Mouse (Mus musculus): ENCODE data around the gene Cpxm2. TPM values are rescaled to one million over a fixed set of nuclear protein-coding genes. Genes with fewer than 3 reads are reported as not detected.

The Cpxm2 gene
- 4.6 and 22.6 TPM in 2 replicates for polyA plus RNA-seq (2011; ENCODE audit: insufficient read length, low read depth, missing spikeins)

DNA sequence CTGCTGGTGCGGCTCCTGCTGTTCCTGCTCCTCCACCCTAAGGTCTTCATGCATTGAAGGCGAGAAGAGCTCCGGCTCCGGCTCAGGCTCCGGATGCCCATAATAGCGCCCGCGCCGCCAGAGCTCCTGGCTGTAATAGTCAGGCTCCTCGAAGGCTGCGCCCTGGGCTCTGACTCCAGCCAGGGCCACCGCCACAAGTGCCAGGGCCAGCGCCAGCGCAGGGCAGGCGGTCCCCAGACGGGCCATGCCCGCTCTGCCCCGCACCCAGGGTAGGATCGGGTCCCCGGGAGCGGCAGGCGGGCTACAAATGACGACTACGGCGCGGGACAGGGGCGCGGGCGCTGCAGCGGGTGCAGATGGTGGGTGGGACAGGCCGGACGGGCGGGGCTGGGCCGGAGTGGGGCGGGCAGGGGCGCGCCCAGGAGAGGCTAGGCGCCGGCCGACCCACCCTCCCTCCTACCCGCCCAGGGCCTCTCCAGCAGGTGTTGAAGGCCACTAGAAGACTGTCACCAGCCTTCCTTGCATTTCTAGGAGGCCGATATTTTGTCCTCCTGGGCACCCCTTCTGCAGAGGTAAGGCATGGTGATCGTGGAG is at the start of gene Cpxm2:
TSS of gene Cpxm2 (minus strand) at position 372 of the 594 bp plus-strand sequence.
- no peaks in the 10 kb centered on the region for H3K4me1 ChIP-seq (ENCODE audit: control insufficient read depth, insufficient read depth, low read length)
- no peak within 1 kb of the TSS for H3K27ac ChIP-seq (ENCODE audit: insufficient read depth, low read length)
- no peak within 1 kb of the TSS for H3K4me3 ChIP-seq (ENCODE audit: insufficient read depth, low read length)
- no peak for TF ChIP-seq CTCF (IDR thresholded peaks at IDR 0.05; ENCODE audit: borderline replicate concordance, insufficient read depth, low read length)
- TF ChIP-seq POLR2A (IDR thresholded peaks at IDR 0.05; ENCODE audit: low read depth, low read length), result no peak

- H3K27ac ChIP-seq (ENCODE audit: insufficient read depth, low read length), result no peak overlapping the region
- no peaks in the 10 kb centered on the region for H3K4me1 ChIP-seq (ENCODE audit: control insufficient read depth, insufficient read depth, low read length)
- no peak overlapping the region for H3K4me3 ChIP-seq (ENCODE audit: insufficient read depth, low read length)
- no peak for TF ChIP-seq CTCF (IDR thresholded peaks at IDR 0.05; ENCODE audit: borderline replicate concordance, insufficient read depth, low read length)
- TF ChIP-seq POLR2A (IDR thresholded peaks at IDR 0.05; ENCODE audit: low read depth, low read length), result no peak
These were observed 49.6 kb upstream of the Cpxm2 start for GRCm38 (mm10) chr7:132204073-132204612.

DNA sequence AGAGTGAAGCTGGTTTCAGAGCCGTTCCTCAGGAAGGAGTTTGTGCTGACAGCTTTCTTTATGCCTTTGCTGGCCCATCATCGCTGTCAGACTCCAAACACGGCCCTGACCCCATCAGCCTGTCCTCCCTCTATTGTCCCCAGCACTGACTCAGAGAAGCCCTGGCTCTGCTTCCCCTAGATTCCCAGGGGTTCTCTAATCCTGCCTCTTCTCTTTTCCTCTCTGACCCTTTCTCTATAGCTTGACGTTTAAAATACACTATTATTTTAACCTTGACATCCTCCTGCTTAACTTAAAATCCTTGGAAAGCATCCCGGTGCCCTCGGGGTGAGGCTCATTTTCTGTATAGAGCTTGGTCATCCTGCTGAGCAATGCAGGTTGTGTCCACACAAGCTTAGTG is 45.1 kb upstream of the Cpxm2 start:
- no peaks in the 10 kb centered on the region; the same call in 1 of the 2 replicates for H3K4me1 ChIP-seq (ENCODE audit: control insufficient read depth, insufficient read depth, low read length)
- no peak overlapping the region for H3K27ac ChIP-seq (ENCODE audit: insufficient read depth, low read length)
- no peak overlapping the region for H3K4me3 ChIP-seq (ENCODE audit: insufficient read depth, low read length)
- TF ChIP-seq CTCF (IDR thresholded peaks at IDR 0.05; ENCODE audit: borderline replicate concordance, insufficient read depth, low read length), result no peak
- TF ChIP-seq POLR2A (IDR thresholded peaks at IDR 0.05; ENCODE audit: low read depth, low read length), result no peak

DNA sequence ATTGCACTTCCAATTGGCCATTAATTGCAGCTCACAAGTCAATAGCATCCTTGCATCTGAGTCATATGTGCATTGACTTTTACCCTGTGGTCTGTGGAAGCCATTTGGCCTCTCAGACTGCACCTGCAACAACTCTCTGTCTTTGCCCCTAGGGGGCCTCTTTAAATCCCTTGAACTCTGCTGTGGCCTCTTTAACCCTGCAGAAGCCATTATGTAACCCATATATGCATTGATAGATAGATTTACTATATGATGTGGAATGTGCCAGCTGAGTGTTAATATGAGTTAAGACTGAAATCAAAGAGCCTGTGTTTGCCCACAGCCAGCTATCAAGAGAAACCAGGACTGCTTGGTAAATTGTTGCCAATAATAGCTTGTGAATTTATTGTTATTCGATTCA is 44.3 kb upstream of the Cpxm2 start:
- TF ChIP-seq CTCF (IDR thresholded peaks at IDR 0.05; ENCODE audit: borderline replicate concordance, insufficient read depth, low read length) (no peak), POLR2A (IDR thresholded peaks at IDR 0.05; ENCODE audit: low read depth, low read length) (no peak)
- no peak overlapping the region for H3K27ac ChIP-seq (ENCODE audit: insufficient read depth, low read length)
- H3K4me3 ChIP-seq (ENCODE audit: insufficient read depth, low read length), result no peak overlapping the region
- no peaks in the 10 kb centered on the region; the same call in 1 of the 2 replicates for H3K4me1 ChIP-seq (ENCODE audit: control insufficient read depth, insufficient read depth, low read length)

GRCm38 (mm10) chr7:132197817-132198475 is 43.4 kb upstream of the Cpxm2 start:
- TF ChIP-seq CTCF (IDR thresholded peaks at IDR 0.05; ENCODE audit: borderline replicate concordance, insufficient read depth, low read length) (no peak), POLR2A (IDR thresholded peaks at IDR 0.05; ENCODE audit: low read depth, low read length) (no peak)
- Histone ChIP-seq H3K4me1 (ENCODE audit: control insufficient read depth, insufficient read depth, low read length) (no peaks in the 10 kb centered on the region; the same call in 1 of the 2 replicates), H3K27ac (ENCODE audit: insufficient read depth, low read length) (no peak overlapping the region), H3K4me3 (ENCODE audit: insufficient read depth, low read length) (no peak overlapping the region)

GRCm38 (mm10) chr7:132196581-132196980 is 42.0 kb upstream of the Cpxm2 start:
- Histone ChIP-seq H3K4me3 (ENCODE audit: insufficient read depth, low read length) (no peak overlapping the region), H3K27ac (ENCODE audit: insufficient read depth, low read length) (no peak overlapping the region), H3K4me1 (ENCODE audit: control insufficient read depth, insufficient read depth, low read length) (no peaks in the 10 kb centered on the region; the same call in 1 of the 2 replicates)
- no peak for TF ChIP-seq POLR2A (IDR thresholded peaks at IDR 0.05; ENCODE audit: low read depth, low read length)
- TF ChIP-seq CTCF (IDR thresholded peaks at IDR 0.05; ENCODE audit: borderline replicate concordance, insufficient read depth, low read length), result no peak

DNA sequence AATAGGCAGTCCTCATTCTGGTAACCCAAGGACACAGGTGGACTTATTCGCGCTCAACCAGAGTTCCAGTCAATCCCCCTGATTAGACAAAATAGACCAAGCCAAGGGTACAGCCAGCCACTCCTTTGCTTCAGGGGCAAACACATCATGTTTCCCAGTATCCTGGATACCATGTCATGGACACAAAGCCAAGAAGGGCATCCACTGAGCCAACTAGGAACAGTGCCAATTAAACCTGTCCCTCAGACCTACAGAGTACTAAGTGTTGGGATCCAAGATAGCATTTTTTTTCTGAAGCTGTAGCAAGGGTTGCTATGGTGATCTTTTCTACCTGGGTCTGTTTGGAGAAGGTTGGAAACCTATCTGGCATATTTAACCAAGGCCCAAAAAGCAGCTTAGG is 39.1 kb upstream of the Cpxm2 start:
- no peaks in the 10 kb centered on the region; the same call in 1 of the 2 replicates for H3K4me1 ChIP-seq (ENCODE audit: control insufficient read depth, insufficient read depth, low read length)
- TF ChIP-seq POLR2A (IDR thresholded peaks at IDR 0.05; ENCODE audit: low read depth, low read length) (no peak), CTCF (IDR thresholded peaks at IDR 0.05; ENCODE audit: borderline replicate concordance, insufficient read depth, low read length) (no peak)
- no peak overlapping the region for H3K4me3 ChIP-seq (ENCODE audit: insufficient read depth, low read length)
- no peak overlapping the region for H3K27ac ChIP-seq (ENCODE audit: insufficient read depth, low read length)

DNA sequence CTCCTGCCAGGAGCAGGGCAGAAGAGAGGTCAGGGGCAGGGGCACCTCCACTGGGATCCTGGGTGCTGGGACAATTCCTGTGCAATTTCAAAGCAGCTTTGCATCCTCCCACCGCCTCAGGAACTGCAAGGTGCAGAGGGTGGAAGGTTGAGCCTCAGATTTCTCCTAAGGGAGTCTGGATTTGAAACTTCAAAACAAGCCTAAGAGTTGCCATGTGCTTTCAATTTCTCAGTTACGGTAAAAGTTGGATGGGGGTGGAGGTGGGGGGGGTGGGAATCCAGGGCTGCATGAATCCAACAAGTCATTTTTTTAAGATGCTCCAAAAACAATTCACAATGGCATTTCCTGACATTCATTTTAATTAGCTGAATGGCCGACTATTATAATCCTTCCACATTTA is 32.9 kb upstream of the Cpxm2 start:
- Histone ChIP-seq H3K27ac (ENCODE audit: insufficient read depth, low read length) (no peak overlapping the region; the same call in 1 of the 2 replicates), H3K4me3 (ENCODE audit: insufficient read depth, low read length) (no peak overlapping the region), H3K4me1 (ENCODE audit: control insufficient read depth, insufficient read depth, low read length) (no peaks in the 10 kb centered on the region)
- no peak for TF ChIP-seq POLR2A (IDR thresholded peaks at IDR 0.05; ENCODE audit: low read depth, low read length)
- no peak for TF ChIP-seq CTCF (IDR thresholded peaks at IDR 0.05; ENCODE audit: borderline replicate concordance, insufficient read depth, low read length)

GRCm38 (mm10) chr7:132183892-132184404 is 29.4 kb upstream of the Cpxm2 start:
- no peak overlapping the region for H3K27ac ChIP-seq (ENCODE audit: insufficient read depth, low read length)
- TF ChIP-seq POLR2A (IDR thresholded peaks at IDR 0.05; ENCODE audit: low read depth, low read length) (no peak), CTCF (IDR thresholded peaks at IDR 0.05; ENCODE audit: borderline replicate concordance, insufficient read depth, low read length) (no peak)
- no peak overlapping the region for H3K4me3 ChIP-seq (ENCODE audit: insufficient read depth, low read length)
- H3K4me1 ChIP-seq (ENCODE audit: control insufficient read depth, insufficient read depth, low read length), result no peaks in the 10 kb centered on the region

Data from embryonic fibroblast, embryonic 13.5 days (primary cell).